Mouse (Mus musculus) kidney, postnatal 25 days (tissue): ENCODE data around the gene Samt4.
"Not testable (repeated sequence)": the region's sequence is repeated elsewhere in the genome, so short reads cannot be mapped to it uniquely, and the experiment has no call there.

Experiments
- DNase-seq, 2 experiments: peaks; one replicate each; pipeline ENCODE4 v3.0.0; 2021; ENCODE audit warnings: mixed read lengths in 2 of 2

The Samt4 gene

DNA sequence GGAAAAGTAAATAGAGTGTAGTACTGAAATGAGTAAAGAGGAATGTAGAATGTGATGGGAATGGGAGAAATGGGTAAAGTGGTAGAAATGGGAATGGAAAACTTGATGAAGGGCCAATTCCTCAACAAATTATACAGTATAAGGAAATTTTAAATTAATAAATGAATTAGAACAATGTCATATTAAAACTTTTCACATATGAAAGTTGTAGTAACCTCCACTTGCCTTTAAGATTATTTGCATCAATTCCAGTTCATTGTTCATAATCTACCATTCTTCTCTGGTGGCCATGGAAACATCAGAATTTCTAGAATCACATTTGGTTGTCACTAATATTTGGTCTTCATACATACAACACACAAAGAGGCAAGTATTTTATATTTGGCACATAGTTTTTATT, at the start of gene Samt4:
Gene Samt4, plus strand, starts transcription at position 301 of the 400 bp plus-strand sequence.
- DNase-seq: no peak

DNA sequence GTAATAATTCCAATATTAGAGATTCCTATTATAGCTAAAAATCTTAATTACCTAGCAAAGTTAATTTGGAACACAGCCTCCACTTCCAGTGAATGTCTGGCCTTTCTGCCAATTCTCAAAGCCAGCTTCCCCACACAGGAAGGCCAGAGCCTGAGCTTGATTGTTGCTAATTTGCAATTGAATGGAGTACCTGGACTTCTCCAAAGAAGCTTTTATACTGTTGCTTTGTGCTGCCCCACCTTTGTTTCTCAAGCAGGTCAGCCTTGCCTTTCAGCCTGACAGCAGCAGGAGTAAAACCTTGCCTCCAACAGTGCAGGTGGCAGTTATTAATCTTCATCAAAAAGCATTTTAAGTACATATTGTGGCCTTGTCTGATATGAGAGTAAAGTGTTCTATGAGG, 38.1 kb upstream of the Samt4 start:
- DNase-seq: not testable (repeated sequence)

DNA sequence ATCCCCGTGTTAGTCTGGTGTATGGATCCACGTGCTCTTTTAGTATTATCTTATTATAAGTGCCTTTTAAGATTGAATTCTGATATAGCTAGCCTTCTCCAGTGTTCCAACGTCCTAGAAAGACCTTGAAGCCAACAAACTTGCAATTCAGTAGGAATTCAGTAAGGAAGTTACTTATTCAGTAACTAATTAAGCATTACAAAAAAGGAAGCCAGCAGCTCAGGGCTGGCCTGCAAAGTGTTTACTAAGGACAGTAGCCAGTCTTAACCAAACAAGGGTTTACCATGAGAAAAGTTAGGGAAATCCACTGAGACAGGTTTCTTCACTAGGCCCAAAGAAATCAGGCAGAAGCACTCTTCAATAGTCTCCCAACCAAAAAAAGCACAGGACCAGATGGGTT, 13.4 kb upstream of the Samt4 start:
- not testable (repeated sequence) for DNase-seq
